Mouse (Mus musculus): ENCODE results near the gene Arhgap23. TPM values are rescaled to one million over a fixed set of nuclear protein-coding genes. Genes with fewer than 3 reads are reported as not detected.
A peak's percentile ranks its signal among the peaks of the same experiment; 100 is the strongest.

Gene Arhgap23
- polyA plus RNA-seq, 1 experiment from 2014 or later, result 6.6 TPM

DNA sequence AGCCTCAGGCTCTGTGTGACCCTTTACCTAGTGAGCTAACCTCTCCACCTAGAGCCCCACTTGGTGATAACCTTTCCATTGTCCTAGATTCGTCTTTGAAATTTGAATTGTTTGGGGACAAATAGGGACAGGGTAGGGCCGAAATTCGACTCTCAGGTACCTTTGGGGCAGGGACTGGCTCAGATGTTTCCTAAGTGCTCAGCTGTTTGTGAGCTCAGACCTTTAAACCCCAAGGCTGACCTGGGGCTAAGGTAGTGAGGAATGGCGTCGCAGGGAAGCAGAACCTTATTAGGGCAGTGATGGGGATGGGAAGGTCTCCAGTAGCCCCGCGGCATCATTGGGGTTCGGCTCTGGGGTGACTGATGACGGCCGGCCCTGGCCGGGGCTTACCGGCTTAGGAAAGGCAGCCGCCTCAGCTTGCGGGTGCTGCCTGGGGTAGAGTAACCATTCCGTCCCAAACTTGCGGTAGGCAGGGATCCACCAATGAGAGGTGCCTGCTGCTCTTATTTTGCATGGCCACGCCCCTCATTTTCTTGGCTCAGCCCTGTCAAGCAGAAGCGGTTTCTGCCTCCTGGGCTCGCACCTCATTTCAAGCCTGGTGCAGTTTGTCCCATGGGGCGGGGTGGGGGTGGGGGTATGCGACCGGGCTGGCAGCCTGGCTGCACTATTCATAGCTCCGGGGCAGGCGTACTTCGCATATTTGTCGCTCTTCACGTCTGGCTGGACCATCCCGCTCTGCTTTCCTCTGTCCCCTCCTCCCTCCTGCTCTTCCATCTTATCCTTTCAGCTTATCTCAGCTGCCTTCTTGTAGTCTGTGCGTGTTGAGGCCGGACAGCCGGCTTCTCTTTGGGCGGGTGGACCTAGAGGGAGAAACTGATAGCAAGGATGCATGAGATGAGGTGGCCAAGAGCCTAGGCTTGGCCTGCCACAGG lies 12.7 kb downstream of the Arhgap23 start:
- WGBS, result 2% methylated on average over 32 of the region's 32 CpGs
- Histone ChIP-seq H3K27ac (peak overlapping the region; percentile 42), H3K4me1 (replicated peaks) (peaks cover 24% of the 10 kb centered on the region), H3K36me3 (no peaks in the 10 kb centered on the region), H3K27me3 (no peaks in the 10 kb centered on the region), H3K9me3 (no peaks in the 10 kb centered on the region), H3K4me3 (peak overlapping the region; percentile 37), H3K4me2 (peak overlapping the region; percentile 69), H3K9ac (peak overlapping the region; percentile 69)
- ATAC-seq (ENCODE audit: low FRiP score), result peak; percentile 76

DNA sequence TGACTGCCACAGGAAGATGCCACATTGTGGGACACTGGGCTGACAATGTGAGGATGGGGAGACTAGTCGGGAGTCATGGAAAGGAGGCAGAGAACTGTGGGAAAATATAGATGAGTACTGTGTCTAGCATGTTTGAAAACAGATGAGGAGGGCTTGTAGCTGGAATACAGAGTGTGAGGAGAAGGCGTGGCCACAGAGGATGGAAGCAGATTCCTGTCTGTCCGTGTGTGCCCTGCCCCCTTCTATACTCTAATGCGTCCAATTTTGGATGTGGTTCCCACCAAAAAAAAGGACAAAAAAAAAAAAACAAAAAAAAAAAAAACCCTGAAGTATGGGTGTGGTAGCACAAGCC lies 13.4 kb downstream of the Arhgap23 start:
- Histone ChIP-seq H3K27me3 (no peaks in the 10 kb centered on the region), H3K9ac (peak overlapping the region; percentile 69), H3K36me3 (no peaks in the 10 kb centered on the region), H3K27ac (peak overlapping the region; percentile 42; the same call in 1 of the 2 replicates), H3K4me3 (peak overlapping the region; percentile 37), H3K9me3 (no peaks in the 10 kb centered on the region), H3K4me2 (peak overlapping the region; percentile 69), H3K4me1 (replicated peaks) (peaks cover 24% of the 10 kb centered on the region)
- 56% methylated on average over 4 of the region's 4 CpGs for WGBS
- ATAC-seq (ENCODE audit: low FRiP score), result no peak

DNA sequence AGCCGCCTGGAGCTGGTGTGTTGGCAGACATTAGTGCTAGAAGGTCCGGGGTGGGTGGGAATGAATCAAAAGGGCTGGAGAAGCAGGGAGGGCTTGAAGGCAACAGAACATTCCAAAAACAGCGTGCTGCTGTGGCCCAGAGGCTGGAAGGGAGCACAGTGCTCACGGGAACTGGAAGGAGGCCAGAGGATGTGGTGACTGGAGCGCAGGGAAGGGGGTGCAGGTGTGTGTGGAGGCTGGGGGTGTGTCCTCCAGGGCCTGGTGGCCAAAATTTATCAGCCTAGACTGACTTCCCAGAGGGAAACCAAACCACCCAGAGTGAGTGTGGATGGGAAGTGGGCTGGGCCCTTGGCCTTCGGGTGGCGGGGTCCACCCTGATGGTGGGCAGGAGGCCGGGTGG lies 14.3 kb downstream of the Arhgap23 start:
- no peak overlapping the region for H3K27ac ChIP-seq
- H3K4me3 ChIP-seq, result no peak overlapping the region
- H3K4me1 ChIP-seq (replicated peaks), result peaks cover 26% of the 10 kb centered on the region
- H3K9ac ChIP-seq, result no peak overlapping the region
- no peaks in the 10 kb centered on the region for H3K27me3 ChIP-seq
- ATAC-seq (ENCODE audit: low FRiP score), result no peak
- 85% methylated on average over 8 of the region's 8 CpGs for WGBS
- H3K4me2 ChIP-seq, result no peak overlapping the region
- H3K9me3 ChIP-seq, result no peaks in the 10 kb centered on the region
- H3K36me3 ChIP-seq, result no peaks in the 10 kb centered on the region

DNA sequence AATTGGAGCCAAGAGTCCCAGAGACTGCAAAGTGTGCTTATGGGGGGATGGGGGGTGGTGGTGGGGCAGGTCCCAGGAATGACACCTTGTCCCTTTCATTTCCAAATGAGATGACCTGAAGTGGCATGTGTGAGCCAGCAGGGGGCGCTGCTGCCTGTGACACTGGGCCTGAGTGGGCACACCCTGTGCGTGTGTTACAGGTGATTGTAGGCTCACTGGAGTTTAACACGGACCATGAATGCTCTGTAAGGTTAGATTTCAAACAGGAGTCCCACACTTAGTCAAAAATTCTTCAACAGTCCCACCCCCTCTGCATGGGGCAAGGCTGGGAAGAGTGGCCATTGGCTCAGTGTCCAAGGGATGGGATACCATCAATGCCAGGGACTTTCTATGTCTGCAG lies 16.7 kb downstream of the Arhgap23 start:
- no peak overlapping the region for H3K27ac ChIP-seq
- ATAC-seq (ENCODE audit: low FRiP score), result no peak
- peaks cover 38% of the 10 kb centered on the region for H3K4me1 ChIP-seq (replicated peaks)
- no peak overlapping the region for H3K4me2 ChIP-seq
- no peak overlapping the region for H3K9ac ChIP-seq
- H3K27me3 ChIP-seq, result no peaks in the 10 kb centered on the region
- no peaks in the 10 kb centered on the region for H3K9me3 ChIP-seq
- WGBS, result 15% methylated on average over 3 of the region's 3 CpGs
- no peak overlapping the region for H3K4me3 ChIP-seq
- no peaks in the 10 kb centered on the region for H3K36me3 ChIP-seq

DNA sequence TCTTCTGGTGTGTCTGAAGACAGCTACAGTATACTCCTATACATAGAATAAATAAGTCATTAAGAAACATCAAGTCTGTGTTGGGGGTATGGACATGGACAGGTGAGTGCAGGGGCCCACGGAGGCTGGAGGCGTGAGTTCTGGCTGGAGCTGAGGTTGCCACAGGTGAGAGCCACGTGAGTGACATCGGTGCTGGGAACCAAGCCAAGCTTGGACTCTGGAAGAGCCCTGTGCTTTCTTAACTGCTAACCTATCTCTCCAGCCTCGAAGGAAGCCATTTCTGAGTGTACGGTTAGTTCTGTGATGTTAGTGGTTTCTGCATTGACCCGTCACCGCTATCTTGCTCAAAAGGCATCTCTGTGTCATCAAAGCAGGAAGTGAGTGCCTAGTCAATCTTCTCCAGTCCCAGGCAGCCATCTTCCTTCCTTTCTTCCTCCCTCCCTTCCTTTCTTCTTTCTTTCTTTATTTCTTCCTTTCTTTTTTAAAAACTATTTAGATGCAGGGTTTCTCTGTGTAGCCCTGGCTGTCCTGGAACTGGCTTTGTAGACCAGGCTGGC lies 17.7 kb downstream of the Arhgap23 start:
- 89% methylated on average over 8 of the region's 8 CpGs for WGBS
- no peak overlapping the region for H3K9ac ChIP-seq
- no peak overlapping the region for H3K4me3 ChIP-seq
- H3K36me3 ChIP-seq, result no peaks in the 10 kb centered on the region
- no peak for ATAC-seq (ENCODE audit: low FRiP score)
- no peaks in the 10 kb centered on the region for H3K9me3 ChIP-seq
- no peak overlapping the region for H3K4me2 ChIP-seq
- peaks cover 9% of the 10 kb centered on the region for H3K27me3 ChIP-seq
- H3K4me1 ChIP-seq (replicated peaks), result peaks cover 37% of the 10 kb centered on the region
- H3K27ac ChIP-seq, result no peak overlapping the region

DNA sequence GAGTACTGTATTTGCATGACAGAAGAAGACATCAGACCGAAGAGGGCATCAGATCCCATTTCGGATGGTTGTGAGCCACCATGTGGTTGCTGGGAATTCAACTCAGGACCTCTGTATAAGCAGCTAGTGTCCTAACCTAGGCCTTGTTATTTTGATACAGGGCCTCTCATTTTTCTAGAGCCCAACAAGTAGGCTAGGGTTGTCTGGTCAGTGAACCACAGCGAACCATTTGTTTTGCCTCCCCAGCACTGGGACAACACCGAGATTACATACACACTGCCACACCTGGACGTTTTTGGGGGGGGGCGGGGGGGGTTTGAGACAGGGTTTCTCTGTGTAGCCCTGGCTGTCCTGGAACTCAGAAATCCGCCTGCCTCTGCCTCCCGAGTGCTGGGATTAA lies 18.8 kb downstream of the Arhgap23 start:
- Histone ChIP-seq H3K4me2 (no peak overlapping the region), H3K4me1 (replicated peaks) (peaks cover 30% of the 10 kb centered on the region), H3K36me3 (no peaks in the 10 kb centered on the region), H3K9me3 (no peaks in the 10 kb centered on the region), H3K4me3 (no peak overlapping the region), H3K27me3 (peaks cover 19% of the 10 kb centered on the region), H3K27ac (no peak overlapping the region), H3K9ac (no peak overlapping the region)
- WGBS, result 76% methylated on average over 8 of the region's 8 CpGs
- ATAC-seq (ENCODE audit: low FRiP score), result no peak

DNA sequence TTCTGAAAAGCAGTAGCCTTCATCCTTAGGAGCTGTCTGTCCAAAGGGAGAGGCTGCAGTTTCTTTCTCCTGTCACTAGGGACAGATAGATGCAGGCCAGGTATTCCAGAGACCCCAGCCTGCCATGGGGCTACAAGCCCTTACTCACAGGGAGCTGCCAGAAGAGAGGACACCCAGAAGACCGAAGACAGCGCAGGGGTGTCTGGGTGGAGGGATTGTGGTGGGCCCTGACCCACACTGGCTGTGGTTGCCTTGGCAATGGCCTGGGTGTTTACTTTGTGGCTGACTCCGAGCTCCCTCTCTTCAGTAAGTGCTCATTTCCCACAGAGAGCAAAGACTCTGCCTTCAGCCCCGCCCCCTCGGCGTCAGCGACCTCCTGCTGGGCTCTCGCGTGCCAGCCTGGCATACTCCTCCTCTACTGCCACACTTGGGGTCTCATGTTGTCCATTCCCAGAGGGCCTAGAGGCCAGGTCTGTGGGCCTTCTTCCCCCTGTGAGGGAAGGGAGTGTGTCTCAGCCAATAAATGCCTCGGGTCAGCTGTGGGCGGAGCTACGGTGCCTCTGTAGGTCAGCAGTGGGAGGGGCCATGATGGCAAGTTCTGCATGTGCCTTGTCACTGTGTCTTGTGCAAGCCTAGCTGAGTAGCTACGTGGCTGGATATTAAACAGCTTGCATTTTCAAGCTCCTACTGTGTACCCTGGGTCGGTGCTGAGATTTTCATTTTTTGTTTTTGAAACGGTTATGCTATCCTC lies 19.5 kb downstream of the Arhgap23 start:
- ATAC-seq (ENCODE audit: low FRiP score), result peak; percentile 59

DNA sequence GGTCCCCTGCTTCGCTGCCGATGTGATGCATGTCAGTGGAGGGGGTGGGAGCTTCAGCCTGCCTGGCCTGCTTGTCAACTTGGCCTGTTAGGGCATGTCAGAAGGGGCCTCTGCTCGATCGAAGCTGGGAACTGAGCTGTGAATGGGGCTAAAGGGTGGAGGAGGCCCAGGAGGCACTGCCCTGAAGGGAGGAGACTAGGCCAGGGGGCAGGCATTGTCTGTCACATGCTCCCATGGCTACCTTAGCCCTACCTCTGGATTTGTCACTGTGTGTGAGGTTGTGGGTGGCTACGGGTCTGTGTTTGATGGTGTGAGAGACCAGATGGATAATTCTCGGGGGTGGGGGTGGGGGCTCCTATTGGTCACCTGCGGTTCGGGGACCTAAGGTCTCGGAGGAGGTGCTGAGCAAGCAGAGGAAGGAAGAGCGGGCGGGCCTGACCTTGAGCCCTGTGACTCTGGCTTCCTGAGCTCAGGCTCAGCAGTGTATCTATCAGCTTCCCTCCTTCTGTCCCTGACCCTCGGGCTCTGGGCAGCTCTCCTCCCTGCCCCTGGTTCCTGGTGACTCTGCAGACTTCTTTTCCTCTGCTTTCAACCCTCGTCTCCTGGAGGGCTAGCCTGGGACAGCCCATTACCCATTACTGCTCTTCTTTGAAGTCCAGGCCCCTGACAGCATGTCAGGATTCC lies 20.6 kb downstream of the Arhgap23 start:
- no peaks in the 10 kb centered on the region for H3K9me3 ChIP-seq
- 60% methylated on average over 13 of the region's 13 CpGs for WGBS
- ATAC-seq (ENCODE audit: low FRiP score), result no peak
- peaks cover 37% of the 10 kb centered on the region for H3K27me3 ChIP-seq
- peak overlapping the region; percentile 64 for H3K27ac ChIP-seq
- no peaks in the 10 kb centered on the region for H3K36me3 ChIP-seq
- no peak overlapping the region for H3K4me2 ChIP-seq
- no peak overlapping the region for H3K9ac ChIP-seq
- peaks cover 42% of the 10 kb centered on the region for H3K4me1 ChIP-seq (replicated peaks)
- no peak overlapping the region for H3K4me3 ChIP-seq

More for the DNA sequence above, 19.5 kb downstream of the Arhgap23 start:
- H3K4me1 ChIP-seq (replicated peaks), result peaks cover 31% of the 10 kb centered on the region
- peak overlapping the region; percentile 48 for H3K4me2 ChIP-seq
- no peaks in the 10 kb centered on the region for H3K36me3 ChIP-seq
- H3K27ac ChIP-seq, result peak overlapping the region; percentile 64
- peaks cover 27% of the 10 kb centered on the region for H3K27me3 ChIP-seq
- H3K9ac ChIP-seq, result no peak overlapping the region
- no peaks in the 10 kb centered on the region for H3K9me3 ChIP-seq
- 6% methylated on average over 15 of the region's 15 CpGs for WGBS
- H3K4me3 ChIP-seq, result peak overlapping the region; percentile 34

DNA sequence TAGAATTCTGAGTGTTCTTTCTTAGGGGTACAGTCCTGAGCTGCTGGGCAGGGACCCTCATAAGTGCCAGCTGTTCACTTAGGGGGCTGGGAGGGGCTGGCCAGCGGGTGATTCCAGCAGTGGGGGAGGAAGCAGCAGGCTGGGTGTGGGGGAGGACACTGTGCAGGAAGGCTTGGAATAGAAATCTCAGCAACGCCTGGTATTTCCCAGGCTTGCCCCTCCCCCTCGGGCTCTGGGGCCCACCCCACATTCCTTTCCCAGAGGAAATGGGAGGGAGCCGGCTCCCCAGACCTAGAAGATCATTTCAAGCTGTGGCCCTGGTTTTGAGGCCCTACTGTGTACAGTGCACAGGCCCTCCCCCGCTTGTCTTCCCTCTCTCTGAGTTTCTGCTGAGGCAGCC lies 22.4 kb downstream of the Arhgap23 start:
- H3K36me3 ChIP-seq, result no peaks in the 10 kb centered on the region
- H3K27ac ChIP-seq, result no peak overlapping the region
- H3K4me1 ChIP-seq (replicated peaks), result peaks cover 60% of the 10 kb centered on the region
- ATAC-seq (ENCODE audit: low FRiP score), result no peak
- WGBS, result 18% methylated on average over 5 of the region's 5 CpGs
- H3K9me3 ChIP-seq, result no peaks in the 10 kb centered on the region
- no peak overlapping the region for H3K4me3 ChIP-seq
- H3K27me3 ChIP-seq, result peaks cover 55% of the 10 kb centered on the region
- no peak overlapping the region for H3K4me2 ChIP-seq
- H3K9ac ChIP-seq, result no peak overlapping the region

DNA sequence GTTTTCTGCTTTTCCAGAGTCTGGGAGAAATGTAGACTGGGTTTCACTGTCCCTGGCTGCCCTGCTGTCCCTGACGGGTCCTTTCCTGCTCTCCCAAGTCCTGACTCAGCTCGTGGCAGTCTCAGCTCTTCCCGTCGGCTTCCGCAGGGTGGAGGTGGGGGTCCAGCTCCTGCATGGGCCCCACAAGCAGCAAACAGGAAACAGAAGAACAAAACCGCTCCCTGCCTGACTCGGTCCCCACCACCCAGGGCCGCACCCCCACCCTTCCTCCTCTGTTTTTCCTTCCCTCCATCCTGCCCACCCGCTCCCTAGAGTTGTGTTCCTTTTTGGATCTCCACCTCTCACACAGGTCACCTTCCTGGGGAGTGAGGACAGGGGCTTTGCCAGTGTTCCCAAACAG lies 23.5 kb downstream of the Arhgap23 start:
- Histone ChIP-seq H3K27me3 (peaks cover 59% of the 10 kb centered on the region), H3K4me2 (no peak overlapping the region), H3K27ac (peak overlapping the region; percentile 48; the same call in 1 of the 2 replicates), H3K4me1 (replicated peaks) (peaks cover 62% of the 10 kb centered on the region), H3K4me3 (no peak overlapping the region), H3K36me3 (no peaks in the 10 kb centered on the region), H3K9me3 (no peaks in the 10 kb centered on the region), H3K9ac (no peak overlapping the region)
- ATAC-seq (ENCODE audit: low FRiP score), result no peak
- 43% methylated on average over 9 of the region's 9 CpGs for WGBS

DNA sequence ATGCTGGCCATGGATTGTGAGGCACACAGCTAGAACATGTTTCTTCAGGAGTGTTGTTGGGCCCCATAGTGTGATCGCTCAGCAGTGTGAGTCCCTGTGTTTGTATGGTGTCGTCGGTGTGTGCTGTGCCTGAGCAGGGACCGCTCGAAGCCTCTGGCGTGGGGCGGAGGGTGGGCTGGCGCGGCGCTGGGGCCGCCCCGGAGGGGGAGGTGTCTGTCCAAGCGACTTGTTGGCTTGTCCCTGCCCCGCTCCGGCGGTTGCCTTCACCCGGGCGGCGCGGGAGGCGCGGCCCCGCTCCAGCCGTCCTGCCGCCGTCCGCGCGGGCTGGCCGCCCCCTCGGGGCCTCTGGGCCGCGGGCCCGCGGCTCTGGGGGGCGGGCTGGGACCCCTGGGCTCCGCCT lies 24.6 kb downstream of the Arhgap23 start:
- H3K27ac ChIP-seq, result no peak overlapping the region
- 4% methylated on average over 20 of the region's 37 CpGs for WGBS
- H3K36me3 ChIP-seq, result peaks cover 8% of the 10 kb centered on the region
- H3K4me2 ChIP-seq, result peak overlapping the region; percentile 61
- H3K9me3 ChIP-seq, result no peaks in the 10 kb centered on the region
- peak overlapping the region; percentile 42 for H3K4me3 ChIP-seq
- H3K9ac ChIP-seq, result peak overlapping the region; percentile 68
- ATAC-seq (ENCODE audit: low FRiP score), result no peak
- peaks cover 66% of the 10 kb centered on the region for H3K27me3 ChIP-seq
- H3K4me1 ChIP-seq (replicated peaks), result peaks cover 57% of the 10 kb centered on the region

DNA sequence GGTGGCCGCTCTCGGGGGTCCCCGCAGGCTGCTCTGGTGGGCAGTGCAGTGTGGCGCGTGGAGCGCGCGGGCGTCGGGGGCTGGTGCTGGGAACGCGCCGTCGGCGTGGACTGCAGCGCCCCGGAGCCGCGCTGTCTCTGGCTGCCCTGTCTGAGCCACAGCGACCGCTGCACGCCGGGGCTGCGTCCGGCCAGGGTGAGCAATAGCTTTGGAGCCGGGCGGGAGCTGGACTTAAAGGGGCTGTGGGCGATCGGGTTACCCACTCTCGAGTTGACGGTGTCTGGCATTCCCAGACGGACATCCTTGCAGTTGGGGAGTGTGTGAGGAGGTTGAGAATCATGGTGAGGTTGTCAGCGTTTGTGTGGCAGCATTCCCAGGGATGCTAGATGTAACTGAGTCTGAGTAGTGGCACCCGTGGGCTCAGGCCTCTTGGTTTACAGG lies 25.1 kb downstream of the Arhgap23 start:
- Histone ChIP-seq H3K4me3 (peak overlapping the region; percentile 42), H3K27me3 (peaks cover 66% of the 10 kb centered on the region), H3K36me3 (peaks cover 11% of the 10 kb centered on the region), H3K9me3 (no peaks in the 10 kb centered on the region), H3K4me1 (replicated peaks) (peaks cover 52% of the 10 kb centered on the region), H3K4me2 (peak overlapping the region; percentile 61), H3K9ac (peak overlapping the region; percentile 68), H3K27ac (no peak overlapping the region)
- 5% methylated on average over 34 of the region's 34 CpGs for WGBS
- no peak for ATAC-seq (ENCODE audit: low FRiP score)
